Mouse (Mus musculus) gastrocnemius, postnatal 36 days (tissue): Measurements from ENCODE around the gene Gm20661. TPM values are rescaled to one million over a fixed set of nuclear protein-coding genes. Genes with fewer than 3 reads are reported as not detected.

Experiments used
- DNase-seq, 2 experiments: peaks; one replicate each; pipeline ENCODE4 v3.0.0; 2022
- intact Hi-C: fragments of 180-260 bp; cut with DNase I; formaldehyde crosslinking; loops from one replicate; pipeline ENCODE4 v1.15.1; 2025
- total RNA-seq, 2 experiments: library from RNA; stranded (reverse); gene quantifications; 2 replicates each; pipeline ENCODE4 v1.2.3; 2021

Gene Gm20661
- total RNA-seq, 2 experiments from 2014 or later = not detected

- DNase-seq = no peak
- intact Hi-C loops = loop anchor here (2.0 kb wide), 1 partner anchor 16 kb away; the partner anchor contains the start of gene Gm20661
These were observed 16.2 kb upstream of the Gm20661 start for GRCm38 (mm10) chr9:107966676-107967075.

DNA sequence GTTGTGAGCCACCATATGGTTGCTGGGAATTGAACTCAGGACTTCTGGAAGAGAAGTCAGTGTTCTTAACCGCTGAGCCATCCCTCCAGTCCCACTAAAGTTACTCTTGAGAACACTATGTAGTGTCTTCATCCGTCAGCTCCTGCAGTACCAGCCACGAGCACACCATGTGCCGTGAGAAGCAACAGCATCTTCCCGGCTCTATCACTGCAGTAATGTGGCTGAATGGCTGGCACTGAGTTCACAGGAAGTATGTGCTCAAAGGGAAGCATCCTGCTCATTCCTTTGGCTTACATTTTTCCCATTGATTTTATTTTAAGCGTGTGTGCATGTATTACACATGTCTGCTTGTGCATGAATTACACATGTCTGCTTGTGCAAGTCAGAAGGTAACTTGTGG lies 15.4 kb upstream of the Gm20661 start:
- intact Hi-C loops = loop anchor here (2.0 kb wide), 1 partner anchor 15 kb away; the partner anchor contains the start of gene Gm20661
- DNase-seq = no peak

DNA sequence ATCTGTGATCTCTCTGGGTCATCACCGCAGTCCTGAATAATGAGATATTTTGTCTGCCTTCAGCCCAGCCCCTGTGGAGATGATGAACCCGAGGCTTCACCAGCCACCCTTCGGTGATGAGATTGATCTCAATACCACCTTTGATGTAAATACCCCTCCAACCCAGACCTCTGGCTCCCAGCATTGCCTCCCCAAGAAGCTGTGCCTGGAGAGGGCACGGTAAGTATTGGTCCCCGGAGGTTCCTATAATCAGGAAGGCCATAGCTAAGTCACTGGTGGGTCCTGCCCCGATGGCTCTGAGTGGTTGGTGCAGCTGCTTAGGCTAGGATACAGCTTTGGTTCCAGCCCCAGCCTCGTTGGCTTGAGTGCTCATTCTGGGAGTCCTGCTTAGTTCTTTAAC lies 14.3 kb upstream of the Gm20661 start:
- intact Hi-C loops = no loop called here
- no peak for DNase-seq

DNA sequence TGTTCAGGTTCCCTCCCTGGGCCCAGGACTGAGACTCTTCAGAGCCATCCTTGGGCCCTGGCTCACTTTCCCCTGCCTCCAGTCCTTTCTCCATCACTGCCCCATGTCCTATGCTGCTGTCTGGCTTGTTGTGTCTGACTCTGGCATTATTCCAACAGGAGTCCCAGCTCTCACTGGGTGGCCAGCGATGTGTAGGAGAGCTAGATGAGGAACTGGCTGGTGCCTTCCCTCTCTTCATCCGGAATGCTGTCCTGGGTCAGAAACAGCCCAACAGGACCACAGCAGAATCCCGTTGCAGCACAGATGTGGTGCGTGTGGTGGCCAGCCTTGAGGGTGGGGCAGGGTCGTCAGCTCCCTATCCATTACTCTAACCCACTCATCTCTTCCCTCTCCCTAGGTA lies 12.5 kb upstream of the Gm20661 start:
- DNase-seq = no peak
- intact Hi-C loops = no loop called here

DNA sequence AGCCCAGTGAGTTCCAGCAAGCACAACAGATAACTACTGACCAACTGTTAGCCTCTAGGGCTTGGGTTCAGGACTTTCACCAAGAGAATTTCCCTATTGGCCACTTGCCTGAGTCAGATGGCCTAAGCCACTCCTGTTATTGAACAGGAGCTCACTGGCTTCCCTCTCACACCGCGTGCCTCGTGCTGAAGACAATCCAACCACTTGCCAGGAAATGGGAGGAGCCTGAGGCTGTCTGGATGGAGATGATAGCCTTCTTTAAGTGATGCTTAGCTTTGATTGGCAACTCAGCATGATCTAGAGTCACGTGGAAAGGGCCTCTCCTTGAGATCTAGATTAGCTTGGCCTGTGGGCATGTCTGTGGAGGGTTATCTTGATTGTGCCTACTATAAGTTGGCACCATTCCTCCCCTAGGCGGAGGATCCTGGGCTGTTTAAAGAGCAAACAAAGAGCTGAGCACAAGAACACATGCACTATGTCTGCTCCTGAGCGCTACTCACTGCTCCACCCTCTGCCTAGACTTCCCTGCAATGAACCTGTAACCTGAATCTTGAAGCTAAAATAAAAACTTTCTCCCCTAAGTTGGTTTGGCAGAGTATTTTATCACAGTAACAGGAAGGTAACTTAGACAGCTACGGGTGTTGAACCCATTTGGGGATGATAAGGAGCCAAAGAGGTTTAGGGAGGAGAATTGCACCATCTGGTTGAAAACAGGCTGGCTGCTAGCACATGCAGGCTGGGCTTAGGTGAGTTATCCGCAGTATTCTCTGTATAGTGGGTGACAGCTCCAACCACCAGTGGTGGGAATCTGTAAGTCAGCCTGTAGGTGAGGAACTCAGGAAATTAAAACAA lies 10.9 kb upstream of the Gm20661 start:
- intact Hi-C loops = no loop called here
- no peak for DNase-seq

DNA sequence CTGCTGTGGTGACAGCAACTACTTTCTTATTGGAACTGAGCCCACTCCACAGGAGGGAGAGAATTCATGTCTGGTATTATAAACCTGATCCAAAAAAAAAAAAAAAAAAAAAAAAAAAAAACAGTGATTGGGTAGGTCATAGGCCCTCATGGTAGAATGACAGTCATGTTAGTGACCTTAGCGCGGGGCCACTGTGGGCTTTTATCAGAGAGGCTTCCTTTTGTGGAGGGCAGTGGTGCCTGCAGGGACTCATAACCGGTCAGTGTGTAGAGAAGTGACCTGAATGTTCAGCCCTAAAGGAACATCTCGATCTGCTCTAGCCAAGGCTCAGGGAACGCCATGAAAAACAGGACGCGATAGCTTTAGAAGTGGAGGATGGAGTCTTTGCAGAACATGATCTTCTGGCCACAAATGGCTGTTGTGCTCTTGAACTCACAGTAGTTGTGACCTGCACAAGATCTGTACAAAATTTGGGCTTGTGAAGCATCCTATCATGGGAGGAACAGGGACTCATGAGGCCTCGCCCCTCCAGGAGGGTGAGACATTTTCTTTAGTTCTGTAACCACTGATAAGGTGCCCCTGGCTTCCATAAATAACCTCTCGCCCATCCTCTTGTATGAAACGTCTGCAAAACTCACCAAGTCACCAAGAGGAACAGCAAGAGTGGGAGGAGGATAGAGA lies 8.2 kb upstream of the Gm20661 start:
- no peak for DNase-seq
- intact Hi-C loops = no loop called here

- no peak for DNase-seq
- intact Hi-C loops = no loop called here
These were observed 7.2 kb upstream of the Gm20661 start, which contains the start of gene Uba7 for GRCm38 (mm10) chr9:107975399-107976386. Gene Uba7 (plus strand): TSS chr9:107975505.

- intact Hi-C loops = no loop called here
- no peak for DNase-seq
These were observed 4.0 kb upstream of the Gm20661 start for GRCm38 (mm10) chr9:107978815-107979214.

GRCm38 (mm10) chr9:107981684-107982605 lies 913 bp upstream of the Gm20661 start:
- intact Hi-C loops = loop anchor here (2.0 kb wide), 2 partner anchors 15 to 71 kb away; no protein-coding TSS in a partner anchor
- DNase-seq = no peak

DNA sequence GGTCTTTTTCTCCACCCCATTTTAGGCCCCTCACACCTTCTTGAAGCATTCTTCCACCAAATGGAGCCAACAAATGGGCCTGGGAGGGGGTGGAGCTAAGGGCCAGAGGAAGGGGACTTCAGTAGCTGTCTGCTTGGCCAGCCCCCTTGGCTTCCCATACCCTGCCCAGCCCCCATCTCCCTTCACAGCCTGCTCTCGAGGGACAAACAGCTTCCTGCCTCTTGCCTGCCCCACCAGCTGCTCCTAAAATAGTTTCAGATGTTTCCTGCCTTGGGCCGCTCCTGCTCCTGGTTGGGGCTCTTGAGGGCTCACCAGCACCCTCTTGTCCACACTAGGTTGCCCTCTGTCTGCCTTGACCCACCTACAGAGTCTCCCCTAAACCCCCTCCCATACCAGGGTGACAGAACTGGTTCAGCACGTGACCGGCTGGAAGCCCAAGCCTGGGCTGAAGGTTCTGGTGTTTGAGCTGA lies 598 bp downstream of the Gm20661 start:
- intact Hi-C loops = loop anchor here (2.0 kb wide), 2 partner anchors 17 to 73 kb away; no protein-coding TSS in a partner anchor
- peak; percentile 66 to 80 for DNase-seq

GRCm38 (mm10) chr9:107984052-107984753 lies 1.3 kb downstream of the Gm20661 start:
- intact Hi-C loops = no loop called here
- DNase-seq = no peak

GRCm38 (mm10) chr9:107984754-107985055 lies 1.8 kb downstream of the Gm20661 start:
- no peak for DNase-seq
- intact Hi-C loops = no loop called here

DNA sequence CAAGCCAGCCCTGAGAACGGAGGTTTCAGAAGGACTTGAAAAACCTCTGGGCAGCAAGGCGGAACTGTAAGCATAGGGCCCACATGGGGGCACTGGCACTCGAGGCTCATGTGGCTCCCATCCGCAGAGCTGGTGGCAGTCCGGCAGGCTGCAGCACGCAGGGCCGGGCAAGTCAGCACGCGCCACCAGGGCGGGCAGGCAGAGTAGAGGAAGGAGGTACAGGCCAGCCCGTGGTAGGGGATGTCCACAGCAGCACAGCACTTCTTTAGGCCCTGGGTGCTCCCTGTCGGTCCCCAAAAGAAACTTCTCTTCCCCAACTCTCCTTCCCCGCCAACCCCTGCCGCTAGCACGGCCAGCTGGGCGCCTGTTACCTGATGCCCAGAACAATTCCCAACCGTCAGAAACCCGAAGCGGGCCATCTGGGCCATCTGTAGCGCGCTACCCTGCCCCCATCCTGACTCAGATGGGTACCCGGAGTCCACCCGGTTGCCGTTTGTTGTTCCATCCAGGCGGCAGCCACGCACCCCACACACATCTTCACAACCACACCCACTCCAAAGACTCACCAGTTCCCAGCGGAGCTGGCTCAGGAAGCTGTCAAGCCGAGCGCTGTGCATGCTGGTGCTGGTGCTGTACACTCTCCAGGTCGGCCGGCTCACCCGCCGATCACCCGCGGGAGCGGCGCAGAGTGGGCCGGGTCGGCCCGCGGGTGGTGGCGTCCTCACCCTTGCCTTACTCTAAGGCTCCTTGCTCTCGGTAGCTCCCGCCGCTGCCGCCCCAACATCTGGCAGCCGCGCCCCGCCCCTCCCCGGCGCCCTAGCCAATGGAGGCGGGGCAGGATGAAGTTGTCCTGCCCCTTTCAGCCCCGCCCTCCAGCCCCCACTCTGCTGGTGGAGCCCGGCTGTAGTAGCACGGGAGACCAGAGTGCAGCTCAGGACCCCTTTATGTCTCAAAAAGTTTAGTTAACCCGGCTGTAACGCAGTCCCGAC lies 2.6 kb downstream of the Gm20661 start, which contains the start of gene Inka1:
Gene Inka1, minus strand, starts transcription at position 749 of the 989 bp plus-strand sequence.
- intact Hi-C loops = loop anchor here (2.0 kb wide), 1 partner anchor 83 kb away; no protein-coding TSS in a partner anchor
- DNase-seq = peak; percentile 90

GRCm38 (mm10) chr9:107986376-107986775 lies 3.5 kb downstream of the Gm20661 start:
- intact Hi-C loops = loop anchor here (2.0 kb wide), 1 partner anchor 84 kb away; no protein-coding TSS in a partner anchor
- DNase-seq = peak; percentile 78 to 79

GRCm38 (mm10) chr9:107987950-107988349 lies 5.1 kb downstream of the Gm20661 start:
- intact Hi-C loops = loop anchor here (2.0 kb wide), 1 partner anchor 85 kb away; no protein-coding TSS in a partner anchor

GRCm38 (mm10) chr9:107992197-107992596 lies 9.3 kb downstream of the Gm20661 start, which contains the start of gene Cdhr4:
Gene Cdhr4 (plus strand): TSS chr9:107992497.
- intact Hi-C loops = no loop called here
- no peak for DNase-seq

More at GRCm38 (mm10) chr9:107987950-107988349, 5.1 kb downstream of the Gm20661 start:
- no peak for DNase-seq

DNA sequence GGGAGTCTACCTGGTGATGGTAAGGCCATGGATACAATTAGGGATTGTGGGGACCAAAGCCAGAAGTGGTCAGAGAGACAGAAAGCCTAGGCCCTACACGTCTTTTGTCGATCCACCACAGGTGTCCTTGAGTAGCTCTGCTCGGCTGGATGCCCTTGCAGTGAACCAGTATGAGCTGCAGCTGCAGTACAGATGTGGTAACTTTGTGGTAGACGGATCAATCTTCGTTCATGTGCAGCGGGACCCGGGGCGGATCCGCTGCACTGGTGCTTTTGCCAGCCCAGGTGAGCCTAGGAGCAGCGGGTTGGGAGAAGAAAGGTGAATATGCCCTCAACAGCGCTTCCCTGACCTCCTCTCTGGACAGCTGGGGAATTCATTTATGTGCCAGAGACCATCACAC lies 10.2 kb downstream of the Gm20661 start:
- intact Hi-C loops = no loop called here

More for the DNA sequence above, 10.2 kb downstream of the Gm20661 start:
- DNase-seq = no peak
